Mouse (Mus musculus): ENCODE measurements around the gene Arfgef3.

GRCm38 (mm10) chr10:18741024-18741423 is 2.7 kb downstream of the Arfgef3 start:
- no peak for TF ChIP-seq POLR2A (IDR thresholded peaks at IDR 0.05; ENCODE audit: extremely low read depth, insufficient read depth, low read length)
- no peak for TF ChIP-seq CTCF (IDR thresholded peaks at IDR 0.05; ENCODE audit: extremely low read depth, insufficient read depth, low read length)
